Mouse (Mus musculus) forebrain, postnatal 0 days (tissue): ENCODE results near the gene Kif24. TPM values are rescaled to one million over a fixed set of nuclear protein-coding genes. Genes with fewer than 3 reads are reported as not detected.

Experiments
- ATAC-seq: fragments of 200-750 bp; cut with Nextera tagmentation; 2 replicates; pipeline ENCODE4 v1.8.0; 2017; ENCODE audit warnings: mild to moderate bottlenecking, moderate library complexity
- DNase-seq: peaks from one replicate; pipeline ENCODE4 v3.0.0-alpha.2; 2015
- H3K27ac ChIP-seq: fragments of 300-500 bp; sonication (generic); 2 replicates; pipeline ENCODE4 v1.5.1; 2014; ENCODE audit warnings: low read depth, mild to moderate bottlenecking, antibody characterized with exemption, low read length, moderate library complexity, mixed read lengths
- H3K27me3 ChIP-seq: fragments of 300-500 bp; sonication (generic); 2 replicates; pipeline ENCODE4 v1.6.1; 2014; ENCODE audit warnings: mild to moderate bottlenecking, low read length, mixed read lengths; ENCODE audit not compliant: insufficient read depth
- H3K36me3 ChIP-seq: fragments of 300-500 bp; sonication (generic); 2 replicates; pipeline ENCODE4 v1.6.1; 2014; ENCODE audit warnings: mild to moderate bottlenecking, moderate library complexity; ENCODE audit not compliant: insufficient read depth
- H3K4me1 ChIP-seq: fragments of 300-500 bp; sonication (generic); 2 replicates; pipeline ENCODE4 v1.6.1; 2014; ENCODE audit warnings: antibody characterized with exemption; ENCODE audit not compliant: insufficient read depth
- H3K4me2 ChIP-seq: fragments of 300-500 bp; sonication (generic); 2 replicates; pipeline ENCODE4 v1.6.1; 2014; ENCODE audit warnings: low read depth, mild to moderate bottlenecking, moderate library complexity
- H3K4me3 ChIP-seq: fragments of 300-500 bp; sonication (generic); 2 replicates; pipeline ENCODE4 v1.5.1; 2014; ENCODE audit warnings: low read depth, low read length, mixed read lengths
- H3K9ac ChIP-seq: fragments of 300-500 bp; sonication (generic); 2 replicates; pipeline ENCODE4 v1.6.1; 2014; ENCODE audit warnings: mild to moderate bottlenecking
- H3K9me3 ChIP-seq: fragments of 300-500 bp; sonication (generic); 2 replicates; pipeline ENCODE4 v1.6.1; 2016; ENCODE audit warnings: low read length
- CTCF ChIP-seq: sonication (generic); IDR thresholded peaks from 2 replicates; pipeline ENCODE4 v1.5.1; 2016; ENCODE audit warnings: antibody characterized with exemption, control low read depth, low read depth
- WGBS: fragments of 180-500 bp; shearing (Covaris S2); extraction: QIAGEN DNeasy Blood & Tissue Kit; methylation state at CpG from one replicate; pipeline ENCODE4 v1.1.7; 2014; 5-methylcytosine and 5-hydroxymethylcytosine counted together
- polyA plus RNA-seq: library from polyadenylated mRNA; unstranded; fragments of >200 nt; fragmentation: Nextera tagmentation; extraction: Ambion mirVana; gene quantifications from 2 replicates; pipeline ENCODE4 v1.2.1, GENCODE M21; 2015
- total RNA-seq: library from RNA; depleted of rRNA; stranded (reverse); fragments of >200 nt; gene quantifications from 2 replicates; pipeline ENCODE4 v1.2.3, GENCODE M21; 2014

Kif24 gene
- total and polyA plus RNA-seq, 2 experiments from 2014 or later, result 1.8 to 4.2 TPM

- TF ChIP-seq CTCF, result no peak
- H3K4me1 ChIP-seq, result 0 out of 2 replicates have a peak, but pooled peaks cover 2% of the 10 kb centered on the region
- DNase-seq (no peak), ATAC-seq (no peak)
- WGBS, result 83% methylated on average over 3 of the region's 3 CpGs
- no peak overlapping the region for H3K9ac ChIP-seq
- no peak overlapping the region for H3K27ac ChIP-seq
- no peaks in the 10 kb centered on the region for H3K36me3 ChIP-seq
- no peak overlapping the region for H3K4me2 ChIP-seq
- H3K4me3 ChIP-seq, result no peak overlapping the region
- H3K9me3 ChIP-seq, result no peaks in the 10 kb centered on the region
- peaks cover 7% of the 10 kb centered on the region for H3K27me3 ChIP-seq
These were observed 28.9 kb upstream of the Kif24 start for GRCm38 (mm10) chr4:41493464-41494116.

- H3K4me2 ChIP-seq, result no peak overlapping the region
- no peak overlapping the region for H3K4me3 ChIP-seq
- H3K9ac ChIP-seq, result no peak overlapping the region
- WGBS, result 87% methylated on average over 7 of the region's 7 CpGs
- peaks cover 6% of the 10 kb centered on the region for H3K27me3 ChIP-seq
- TF ChIP-seq CTCF, result no peak
- H3K4me1 ChIP-seq, result 0 out of 2 replicates have a peak, but pooled peaks cover 2% of the 10 kb centered on the region
- H3K9me3 ChIP-seq, result no peaks in the 10 kb centered on the region
- no peak overlapping the region for H3K27ac ChIP-seq
- no peak for ATAC-seq
- no peaks in the 10 kb centered on the region for H3K36me3 ChIP-seq
- DNase-seq, result no peak
These were observed 28.3 kb upstream of the Kif24 start for GRCm38 (mm10) chr4:41492951-41493350.

- Histone ChIP-seq H3K36me3 (peaks cover 22% of the 10 kb centered on the region), H3K4me2 (no peak overlapping the region), H3K4me3 (no peak overlapping the region), H3K27ac (no peak overlapping the region), H3K27me3 (no peaks in the 10 kb centered on the region; the same call in 1 of the 2 replicates), H3K9me3 (0 out of 2 replicates have a peak, but pooled peaks cover 3% of the 10 kb centered on the region), H3K9ac (no peak overlapping the region), H3K4me1 (no peaks in the 10 kb centered on the region)
- ATAC-seq (peak; percentile 40; the same call in 1 of the 2 replicates), DNase-seq (no peak)
- WGBS, result 29% methylated on average over 6 of the region's 6 CpGs
- no peak for TF ChIP-seq CTCF
These were observed 16.9 kb upstream of the Kif24 start for GRCm38 (mm10) chr4:41481601-41482017.

GRCm38 (mm10) chr4:41480254-41480653, 15.6 kb upstream of the Kif24 start:
- Histone ChIP-seq H3K4me3 (no peak overlapping the region), H3K27me3 (no peaks in the 10 kb centered on the region; the same call in 1 of the 2 replicates), H3K9me3 (no peaks in the 10 kb centered on the region), H3K4me2 (no peak overlapping the region), H3K27ac (no peak overlapping the region; the same call in 1 of the 2 replicates), H3K36me3 (peaks cover 22% of the 10 kb centered on the region), H3K4me1 (no peaks in the 10 kb centered on the region), H3K9ac (no peak overlapping the region)
- ATAC-seq, result no peak
- TF ChIP-seq CTCF, result no peak
- no peak for DNase-seq
- WGBS, result 76% methylated on average over 8 of the region's 8 CpGs

GRCm38 (mm10) chr4:41479456-41479804, 14.7 kb upstream of the Kif24 start:
- WGBS, result 44% methylated on average over 1 of the region's 1 CpGs
- Histone ChIP-seq H3K27me3 (no peaks in the 10 kb centered on the region; the same call in 1 of the 2 replicates), H3K4me1 (no peaks in the 10 kb centered on the region), H3K4me3 (no peak overlapping the region), H3K9ac (no peak overlapping the region), H3K36me3 (peaks cover 22% of the 10 kb centered on the region), H3K9me3 (no peaks in the 10 kb centered on the region), H3K27ac (no peak overlapping the region), H3K4me2 (no peak overlapping the region)
- TF ChIP-seq CTCF, result no peak
- DNase-seq (no peak), ATAC-seq (no peak)

GRCm38 (mm10) chr4:41478751-41479455, 14.2 kb upstream of the Kif24 start:
- 61% methylated on average over 4 of the region's 4 CpGs for WGBS
- ATAC-seq, result peak; percentile 23; the same call in 1 of the 2 replicates
- TF ChIP-seq CTCF, result peak; percentile 51
- no peaks in the 10 kb centered on the region; the same call in 1 of the 2 replicates for H3K27me3 ChIP-seq
- no peak overlapping the region for H3K4me2 ChIP-seq
- H3K9ac ChIP-seq, result no peak overlapping the region
- H3K9me3 ChIP-seq, result no peaks in the 10 kb centered on the region
- DNase-seq, result no peak
- no peak overlapping the region for H3K4me3 ChIP-seq
- H3K36me3 ChIP-seq, result peaks cover 22% of the 10 kb centered on the region
- H3K4me1 ChIP-seq, result no peaks in the 10 kb centered on the region
- H3K27ac ChIP-seq, result no peak overlapping the region

- peaks cover 22% of the 10 kb centered on the region for H3K36me3 ChIP-seq
- no peak for ATAC-seq
- H3K4me3 ChIP-seq, result no peak overlapping the region
- no peak for TF ChIP-seq CTCF
- H3K9ac ChIP-seq, result no peak overlapping the region
- H3K4me1 ChIP-seq, result no peaks in the 10 kb centered on the region
- no peaks in the 10 kb centered on the region for H3K9me3 ChIP-seq
- 86% methylated on average over 9 of the region's 9 CpGs for WGBS
- no peak overlapping the region for H3K27ac ChIP-seq
- DNase-seq, result no peak
- no peak overlapping the region for H3K4me2 ChIP-seq
- no peaks in the 10 kb centered on the region; the same call in 1 of the 2 replicates for H3K27me3 ChIP-seq
These were observed 13.0 kb upstream of the Kif24 start for GRCm38 (mm10) chr4:41477648-41478160.
